14 mouse cellular contexts compared by ENCODE assay signal in the genomic region with DNA sequence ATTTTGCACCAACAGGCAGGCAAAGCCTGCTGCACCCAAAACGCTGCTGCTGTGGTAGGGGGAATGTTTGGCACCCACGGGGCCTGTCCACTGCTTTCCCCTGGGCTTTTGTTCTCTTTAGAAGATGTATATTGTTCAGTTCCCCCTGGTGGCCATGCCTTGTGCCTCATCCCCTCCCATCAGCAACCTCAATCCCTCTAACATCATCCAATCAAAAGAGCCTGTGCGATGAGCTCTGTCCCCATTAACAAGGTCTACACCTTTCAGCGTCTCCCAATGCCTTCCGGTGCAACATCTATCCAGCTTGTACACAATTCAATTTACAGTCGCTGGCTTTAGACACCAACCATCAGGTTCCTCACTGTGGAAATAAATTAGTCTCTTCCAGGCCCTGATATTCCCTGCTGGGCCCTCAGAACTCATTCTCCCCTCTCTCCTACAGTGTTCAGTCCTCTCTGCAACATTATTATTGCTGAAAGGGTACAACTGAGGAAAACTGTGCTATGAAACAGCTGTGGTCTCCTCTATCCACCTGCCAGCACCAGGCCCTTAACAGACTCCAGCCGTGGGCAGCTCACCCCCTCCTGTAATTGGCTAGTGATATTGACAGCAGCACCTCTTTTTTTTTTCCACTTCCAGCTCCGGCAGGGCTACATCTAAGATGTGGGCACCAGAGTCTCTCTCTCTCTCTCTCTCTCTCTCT.
DNase-seq lines count a peak whose midpoint lies in the region; ATAC-seq lines count a peak whose summit lies in the region.
"Had no signal": no experiment of that assay in that cellular context is flagged by ENCODE, and none has a peak within 500 bp of the region (broad histone marks: within the 10 kb centered on the region; RNA-seq: fewer than 3 reads in every experiment).

No protein-coding gene starts in this region.

- H3K9ac ChIP-seq in forebrain, embryonic 16.5 days (replicated peaks; ENCODE audit: low read depth, low read length), result no peak overlapping the region
- no peak overlapping the region for H3K9ac ChIP-seq in neural tube, embryonic 15.5 days (replicated peaks)

- no peaks in the 10 kb centered on the region for H3K27me3 ChIP-seq in forebrain, embryonic 10.5 days (ENCODE audit: poor library complexity, severe bottlenecking)
- H3K27me3 ChIP-seq in forebrain, embryonic 16.5 days (replicated peaks; ENCODE audit: control insufficient read depth, insufficient read depth, low read length), result no peaks in the 10 kb centered on the region
- H3K27me3 ChIP-seq in midbrain, embryonic 10.5 days (ENCODE audit: low read depth, poor library complexity, severe bottlenecking), result no peaks in the 10 kb centered on the region
- H3K27me3 ChIP-seq in neural tube, embryonic 15.5 days (replicated peaks), result no peaks in the 10 kb centered on the region

- H3K9me3 ChIP-seq in forebrain, embryonic 10.5 days, result no peaks in the 10 kb centered on the region
- no peaks in the 10 kb centered on the region for H3K9me3 ChIP-seq in forebrain, embryonic 16.5 days (ENCODE audit: control insufficient read depth, low read length)
- H3K9me3 ChIP-seq in midbrain, embryonic 10.5 days (replicated peaks), result no peaks in the 10 kb centered on the region
- H3K9me3 ChIP-seq in neural tube, embryonic 15.5 days (replicated peaks), result no peaks in the 10 kb centered on the region

- H3K27ac ChIP-seq in forebrain, embryonic 10.5 days, result peak overlapping the region; percentile 58; the same call in 1 of the 2 replicates
- no peak overlapping the region for H3K27ac ChIP-seq in forebrain, embryonic 16.5 days (ENCODE audit: low read length)
- 0 out of 2 replicates have a peak overlapping the region, but pooled peaks have one; percentile 38 for H3K27ac ChIP-seq in midbrain, embryonic 10.5 days (replicated peaks)
- H3K27ac ChIP-seq in neural tube, embryonic 15.5 days (replicated peaks), result no peak overlapping the region
- H3K27ac ChIP-seq: gastrocnemius, adult 2 months had no signal

- H3K4me2 ChIP-seq in forebrain, embryonic 16.5 days (ENCODE audit: low read length), result no peak overlapping the region
- no peak overlapping the region for H3K4me2 ChIP-seq in neural tube, embryonic 15.5 days

- no peak for DNase-seq in forebrain, embryonic 10.5 days (ENCODE audit: extremely low spot score, low spot score)
- no peak for DNase-seq in midbrain, embryonic 10.5 days (ENCODE audit: low spot score)
- no peak for DNase-seq in kidney, postnatal 10 days
- DNase-seq in natural killer cell, adult 2 months (ENCODE audit: low spot score in 2 of 2), result no peak
- DNase-seq in gastrocnemius, postnatal 14 days, result no peak
- DNase-seq: cerebellum, adult 8-10 months; gastrocnemius, adult 2 months; kidney, adult 11 months; lung, adult 18-20 months; spleen, adult 18-20 months had no signal

- WGBS in forebrain, embryonic 10.5 days, result 45% methylated on average over 8 of the region's 8 CpGs
- WGBS in forebrain, embryonic 16.5 days, result 33% methylated on average over 8 of the region's 8 CpGs
- WGBS in midbrain, embryonic 10.5 days, result 52% methylated on average over 8 of the region's 8 CpGs
- 25% methylated on average over 8 of the region's 8 CpGs for WGBS in neural tube, embryonic 15.5 days

- no peak overlapping the region for H3K4me3 ChIP-seq in forebrain, embryonic 10.5 days
- H3K4me3 ChIP-seq in forebrain, embryonic 16.5 days (replicated peaks; ENCODE audit: low read length), result no peak overlapping the region
- H3K4me3 ChIP-seq in midbrain, embryonic 10.5 days, result no peak overlapping the region
- H3K4me3 ChIP-seq in neural tube, embryonic 15.5 days (replicated peaks), result no peak overlapping the region
- H3K4me3 ChIP-seq: erythroblast, embryonic 14.5 days; gastrocnemius, adult 2 months; myocyte had no signal

- intact Hi-C loops in gastrocnemius, postnatal 14 days (cut with DNase I; ENCODE audit: low total_unique reads), result no loop called here

- ATAC-seq in forebrain, embryonic 16.5 days, result 0 out of 2 replicates have a peak, but pooled peaks have one; percentile 47
- peak; percentile 28; the same call in 1 of the 2 replicates for ATAC-seq in neural tube, embryonic 15.5 days (ENCODE audit: low FRiP score)

- H3K36me3 ChIP-seq in forebrain, embryonic 10.5 days (replicated peaks), result no peaks in the 10 kb centered on the region
- H3K36me3 ChIP-seq in forebrain, embryonic 16.5 days (ENCODE audit: control insufficient read depth, insufficient read depth), result no peaks in the 10 kb centered on the region
- H3K36me3 ChIP-seq in midbrain, embryonic 10.5 days, result no peaks in the 10 kb centered on the region
- H3K36me3 ChIP-seq in neural tube, embryonic 15.5 days, result no peaks in the 10 kb centered on the region

- peaks cover 7% of the 10 kb centered on the region for H3K4me1 ChIP-seq in forebrain, embryonic 10.5 days
- no peaks in the 10 kb centered on the region for H3K4me1 ChIP-seq in forebrain, embryonic 16.5 days (replicated peaks; ENCODE audit: control insufficient read depth, insufficient read depth, low read length)
- peaks cover 8% of the 10 kb centered on the region for H3K4me1 ChIP-seq in midbrain, embryonic 10.5 days
- peaks cover 7% of the 10 kb centered on the region; the same call in 1 of the 2 replicates for H3K4me1 ChIP-seq in neural tube, embryonic 15.5 days

Comparison
In these comparisons a context has a peak if more than half of its experiments do, and no peak if none do; other contexts are left out.
1. H3K27ac ChIP-seq: peak in forebrain, embryonic 10.5 days (single experiment) and midbrain, embryonic 10.5 days (single experiment); none in forebrain, embryonic 16.5 days (single experiment) and neural tube, embryonic 15.5 days (single experiment).